Mouse (Mus musculus) mesoderm, embryonic 11.5 days (tissue): ENCODE data around the gene Foxp2.

Experiments
- DNase-seq: peaks from one replicate; pipeline ENCODE4 v3.0.0-alpha.2; 2012; ENCODE audit warnings: low read depth, low spot score

Gene Foxp2

DNA sequence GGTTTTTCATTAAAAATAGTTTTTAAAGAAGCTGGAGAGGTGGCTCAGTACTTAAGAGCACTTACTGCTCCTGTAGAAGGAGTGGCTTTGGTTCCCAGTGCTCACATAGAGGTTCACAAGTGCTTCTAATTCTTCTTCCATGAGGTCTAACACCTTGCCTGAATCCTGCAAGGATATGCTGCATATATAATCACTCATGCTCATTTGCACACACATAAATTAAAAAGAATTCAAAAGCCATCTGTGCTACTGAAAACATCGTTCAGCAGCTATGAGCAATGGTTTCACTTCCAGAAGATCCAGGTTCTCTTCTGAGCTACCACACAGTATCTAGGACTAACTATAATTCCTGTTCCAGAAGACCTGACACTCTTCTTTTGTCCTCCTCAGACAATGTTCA, 200.4 kb downstream of the Foxp2 start:
- DNase-seq: no peak

DNA sequence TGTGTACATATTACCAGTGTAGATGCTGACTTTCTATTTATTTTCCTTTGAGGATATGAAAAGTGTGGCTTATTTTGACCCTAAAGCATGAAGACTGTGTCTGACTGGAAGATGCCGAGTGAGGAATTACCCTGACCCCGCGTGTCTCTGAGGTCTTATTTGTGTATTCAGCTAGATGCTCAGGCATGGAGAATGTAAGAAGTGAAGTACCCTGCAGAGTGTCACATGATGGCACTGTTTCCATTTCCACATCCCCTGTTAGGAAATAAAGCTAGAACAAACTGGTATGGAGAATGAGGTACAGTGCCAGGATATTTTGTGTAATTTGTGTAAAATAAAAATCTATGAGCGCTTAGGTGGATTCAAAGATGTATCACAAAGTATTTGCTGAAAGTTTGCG, 219.8 kb downstream of the Foxp2 start:
- no peak for DNase-seq

DNA sequence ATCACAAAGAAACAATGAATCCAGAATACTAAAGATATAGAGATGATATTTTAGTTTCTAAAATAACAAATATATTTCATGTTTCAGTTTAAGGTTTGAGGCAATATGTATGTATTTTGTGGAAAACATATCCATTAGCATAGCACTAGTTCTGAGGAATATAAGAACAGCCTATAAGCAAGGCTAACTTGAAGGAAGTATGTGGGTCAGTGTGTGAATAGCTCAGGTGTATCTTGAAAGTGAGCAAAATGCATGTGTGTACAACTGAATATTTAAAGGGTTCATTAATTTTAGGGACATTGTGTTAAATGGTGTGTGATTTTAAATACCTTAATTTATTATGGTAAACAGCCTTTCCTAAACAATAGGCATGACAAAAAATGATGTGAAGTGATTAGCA, 220.2 kb downstream of the Foxp2 start:
- no peak for DNase-seq

DNA sequence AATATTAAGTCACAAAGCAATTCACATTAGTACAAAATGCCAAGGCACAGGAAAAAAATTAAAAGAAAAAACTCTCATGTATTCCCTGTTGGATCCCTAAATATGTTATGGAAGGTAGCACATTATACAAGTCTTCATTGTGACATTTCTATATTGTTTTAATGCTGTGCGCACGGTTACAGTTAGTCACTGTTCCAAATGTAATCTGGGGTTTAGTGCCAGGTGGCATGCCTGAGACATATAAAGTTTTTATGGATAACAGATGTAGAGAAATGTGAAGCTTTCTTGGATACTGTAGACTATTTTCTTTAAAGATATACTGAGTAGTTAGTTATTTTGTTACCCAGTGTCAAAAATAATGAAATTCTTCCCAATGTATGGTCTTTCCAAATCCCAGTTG, 229.0 kb downstream of the Foxp2 start:
- DNase-seq: no peak

DNA sequence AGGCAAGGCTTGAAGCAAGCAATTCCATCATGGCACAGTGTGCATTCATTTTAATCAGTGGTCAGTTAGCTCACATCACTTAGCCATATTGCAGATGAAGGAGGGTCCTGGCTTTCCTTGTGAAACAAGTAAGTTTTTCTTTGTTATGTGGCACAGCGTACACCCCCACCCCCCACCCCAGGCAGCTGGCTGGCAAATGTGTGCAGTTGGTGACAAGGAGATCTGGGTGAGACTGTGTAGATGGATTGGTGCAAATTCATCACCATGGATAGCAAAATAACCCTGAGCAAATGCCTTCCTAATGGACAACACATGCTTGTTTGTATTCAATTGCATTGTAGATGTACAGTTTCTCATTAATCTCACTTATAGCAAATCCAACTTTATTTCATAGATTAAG, 240.9 kb downstream of the Foxp2 start:
- peak; percentile 41 for DNase-seq

DNA sequence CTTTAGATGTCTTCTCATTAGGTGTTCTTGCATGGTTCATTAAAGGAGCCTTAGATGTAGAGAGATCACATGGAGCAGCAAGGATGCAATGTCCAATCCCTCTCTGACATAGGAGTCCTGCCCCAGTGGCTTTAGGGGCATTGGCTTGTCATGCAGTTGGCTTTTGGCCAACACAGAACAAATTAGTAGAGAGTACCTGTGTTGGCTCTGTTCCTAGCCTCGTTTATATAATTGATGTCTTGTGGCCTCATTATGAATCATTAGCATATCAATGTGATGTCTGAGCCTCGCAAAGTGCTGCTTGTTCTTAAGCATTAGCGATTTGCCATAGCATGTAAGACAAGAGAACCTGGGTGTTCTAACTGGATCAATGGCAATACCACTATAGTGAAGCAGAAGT, 250.5 kb downstream of the Foxp2 start:
- DNase-seq: no peak

DNA sequence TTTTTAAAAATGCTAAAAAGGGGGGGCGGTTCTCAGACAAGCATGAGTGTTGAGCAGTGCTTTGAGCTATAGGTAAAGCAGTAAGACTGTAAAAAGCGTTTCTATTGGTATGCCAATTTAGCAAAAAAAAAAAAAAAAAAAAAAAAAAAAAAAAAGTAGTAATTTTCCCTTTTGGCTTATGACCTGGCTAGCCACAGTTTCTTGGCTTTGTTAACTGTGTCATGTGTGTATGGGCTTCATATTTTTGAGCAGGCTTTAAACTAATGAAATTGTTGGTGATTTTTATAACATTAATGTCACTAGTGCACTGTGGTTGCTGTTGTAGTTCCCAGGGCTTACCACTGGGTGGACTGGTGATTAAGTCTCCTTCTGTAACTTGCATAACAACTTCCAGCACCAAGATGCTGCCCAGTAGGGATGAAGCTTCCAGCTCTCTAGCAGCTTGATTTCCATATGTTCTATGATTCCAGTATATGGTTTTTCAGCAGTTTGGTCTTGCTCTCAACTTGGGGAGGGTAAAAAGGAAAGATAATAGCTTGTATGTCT, 262.4 kb downstream of the Foxp2 start:
- no peak for DNase-seq

DNA sequence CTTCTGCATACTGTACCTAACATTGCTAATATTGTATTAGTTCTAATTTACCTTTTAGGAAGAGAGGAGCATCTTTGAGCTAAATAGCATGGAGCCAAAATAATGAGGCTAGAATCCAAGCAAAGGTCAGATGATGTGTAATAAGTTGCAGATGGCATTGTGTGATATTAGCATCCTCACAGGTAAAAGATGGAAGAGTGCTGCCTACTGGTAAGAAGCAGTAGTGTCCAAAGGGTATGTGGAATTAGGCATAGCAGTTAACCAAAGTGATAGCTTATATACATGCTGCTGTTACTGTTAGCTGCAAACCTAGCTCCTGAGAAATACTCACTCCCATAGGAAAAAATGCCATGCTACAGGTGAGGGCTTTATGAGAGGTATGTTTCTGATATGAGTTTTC, 275.6 kb downstream of the Foxp2 start:
- no peak for DNase-seq

DNA sequence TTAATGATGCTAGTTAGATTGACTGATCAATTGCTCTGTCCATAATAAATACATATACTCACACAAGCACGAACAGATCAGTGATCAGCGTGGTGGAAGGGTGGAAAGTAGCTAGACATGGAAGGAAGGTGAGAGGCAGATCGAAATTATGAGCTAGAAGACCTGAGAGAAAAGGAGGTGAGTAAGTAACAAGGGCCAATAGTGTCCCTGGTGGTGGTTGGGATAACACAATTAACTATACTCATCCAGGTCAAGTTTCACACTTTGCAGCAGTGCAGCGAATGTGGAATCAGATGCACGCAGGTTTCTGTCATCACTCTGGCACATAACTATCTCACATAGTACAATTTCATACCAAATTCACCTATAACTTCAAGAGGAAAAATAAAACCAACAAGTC, 291.7 kb downstream of the Foxp2 start:
- no peak for DNase-seq

DNA sequence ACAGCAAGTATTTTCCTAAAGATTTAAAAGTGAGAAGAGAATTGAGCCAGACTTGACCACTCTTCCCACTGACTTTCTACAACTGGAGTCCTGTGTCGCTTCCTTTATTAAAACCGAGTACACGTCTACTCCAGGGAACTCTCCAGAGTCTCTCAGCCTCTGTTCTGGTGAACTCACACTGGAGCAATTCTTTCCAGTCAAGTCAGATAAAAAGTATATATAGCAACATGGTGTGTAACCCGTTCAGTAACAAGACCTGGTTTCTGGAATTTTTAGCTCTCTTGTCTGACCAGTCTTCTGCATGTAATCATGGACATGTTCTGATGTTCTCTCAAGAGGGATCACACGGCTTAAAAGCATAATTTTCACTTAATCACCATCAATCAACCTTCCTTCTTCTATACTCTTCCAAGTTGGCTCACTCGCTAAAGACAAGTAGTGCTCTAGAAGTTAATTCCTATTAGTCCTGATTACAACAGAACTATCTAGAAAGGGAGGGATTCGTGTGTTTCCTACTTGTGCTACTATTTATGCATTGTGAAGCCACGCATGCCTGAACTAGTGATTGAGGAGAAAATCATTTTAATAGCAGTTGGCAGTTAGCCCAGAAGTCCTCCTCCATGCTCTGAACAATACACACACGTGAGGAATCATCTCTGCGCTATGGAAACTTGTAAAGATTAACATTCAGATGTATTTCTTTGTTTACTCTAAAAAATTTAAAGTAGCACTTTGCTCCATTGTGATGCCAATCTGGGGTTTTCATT, 341.2 kb downstream of the Foxp2 start:
- no peak for DNase-seq

DNA sequence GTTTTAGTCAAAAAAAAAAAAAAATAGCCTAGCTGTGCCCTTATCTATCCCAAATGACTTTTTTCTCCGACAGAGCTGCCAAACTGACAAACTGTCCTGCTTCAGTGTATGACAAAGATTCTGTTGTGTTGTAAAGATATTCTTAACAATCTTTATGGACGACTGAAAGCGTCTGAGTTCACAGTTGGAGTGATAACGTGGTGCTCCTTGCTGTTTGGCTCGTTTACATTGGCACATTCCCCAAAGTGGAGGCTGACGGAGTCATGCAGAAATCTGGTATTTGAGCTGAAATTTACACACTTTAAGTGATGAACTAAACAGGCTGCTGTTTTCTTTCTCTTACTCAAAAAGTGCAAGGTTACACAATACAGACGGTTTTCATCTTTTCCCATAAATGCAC, 356.2 kb downstream of the Foxp2 start:
- peak; percentile 34 for DNase-seq

DNA sequence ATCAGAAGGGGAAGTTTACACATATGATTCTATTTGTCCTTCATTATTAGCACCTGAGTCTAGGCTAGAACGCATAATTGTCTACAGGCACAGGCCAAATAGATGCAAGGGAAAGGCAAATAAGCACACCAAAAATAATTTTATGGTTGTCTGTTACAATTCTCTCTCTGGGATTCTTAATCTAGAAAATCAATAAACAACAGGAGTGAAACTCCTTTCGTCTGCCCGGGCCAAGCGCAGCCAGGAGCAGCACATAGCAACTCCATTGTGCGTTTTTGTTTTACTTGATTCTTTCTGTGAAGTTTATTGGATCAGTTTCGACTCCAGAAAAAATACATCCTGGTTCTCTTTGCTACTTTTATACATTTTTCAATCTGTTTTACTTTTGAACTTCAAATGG, 356.7 kb downstream of the Foxp2 start:
- no peak for DNase-seq

DNA sequence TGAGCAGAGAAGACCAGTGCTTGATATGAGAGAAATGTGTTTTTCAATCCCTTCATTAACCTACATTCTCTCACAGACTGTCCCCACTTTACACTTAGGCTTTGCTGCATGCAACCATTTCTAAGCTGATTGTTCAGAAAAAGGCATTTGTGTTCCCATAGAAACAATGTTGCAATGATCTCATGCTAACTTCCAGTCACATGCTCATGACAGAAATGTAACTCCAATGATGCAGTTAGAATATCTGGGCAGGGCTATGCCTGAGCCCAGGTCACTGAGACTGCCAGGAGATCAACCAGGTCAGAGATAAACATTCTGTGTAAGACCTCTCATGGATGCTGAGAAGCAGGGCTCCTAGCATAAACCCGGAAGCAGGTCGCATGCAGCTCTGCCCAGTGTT, 367.0 kb downstream of the Foxp2 start:
- no peak for DNase-seq

DNA sequence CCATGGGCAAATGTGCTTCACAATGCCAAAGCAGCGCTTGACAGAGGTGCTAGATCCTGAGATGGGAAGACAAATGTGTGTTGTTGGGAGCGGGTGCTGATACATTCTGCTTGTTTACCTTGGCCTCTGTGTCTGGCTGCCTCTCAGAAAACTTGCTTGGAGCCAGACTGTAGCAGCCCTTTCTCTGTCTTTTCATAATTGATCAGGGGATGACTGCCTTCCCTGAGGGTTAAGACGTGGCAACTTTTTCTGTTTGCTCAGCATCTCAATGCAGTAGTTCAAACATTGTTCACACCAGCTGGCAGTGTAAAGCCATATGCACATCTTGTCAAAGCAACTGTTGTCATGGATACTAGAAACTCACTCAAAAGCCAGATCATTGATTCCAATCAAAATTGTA, 384.1 kb downstream of the Foxp2 start:
- no peak for DNase-seq

DNA sequence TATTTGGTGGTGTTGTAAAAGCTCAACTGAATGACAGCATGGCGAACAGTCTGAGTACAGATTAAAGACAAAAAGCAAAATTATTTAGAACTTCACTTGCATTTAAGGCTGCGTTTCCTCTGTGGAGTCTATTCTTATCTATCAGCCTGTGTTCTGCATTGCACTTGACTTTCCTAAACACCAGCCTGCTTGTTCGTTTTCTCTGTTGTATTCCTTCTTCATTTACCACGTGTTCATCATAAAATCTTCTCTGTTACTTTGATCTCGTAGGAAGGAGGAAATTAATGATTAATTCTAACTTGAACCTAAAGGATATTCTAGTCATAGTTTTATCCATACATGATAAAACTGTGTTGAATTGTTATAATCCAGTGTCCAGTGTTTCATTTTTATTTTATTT, 392.9 kb downstream of the Foxp2 start:
- DNase-seq: no peak

DNA sequence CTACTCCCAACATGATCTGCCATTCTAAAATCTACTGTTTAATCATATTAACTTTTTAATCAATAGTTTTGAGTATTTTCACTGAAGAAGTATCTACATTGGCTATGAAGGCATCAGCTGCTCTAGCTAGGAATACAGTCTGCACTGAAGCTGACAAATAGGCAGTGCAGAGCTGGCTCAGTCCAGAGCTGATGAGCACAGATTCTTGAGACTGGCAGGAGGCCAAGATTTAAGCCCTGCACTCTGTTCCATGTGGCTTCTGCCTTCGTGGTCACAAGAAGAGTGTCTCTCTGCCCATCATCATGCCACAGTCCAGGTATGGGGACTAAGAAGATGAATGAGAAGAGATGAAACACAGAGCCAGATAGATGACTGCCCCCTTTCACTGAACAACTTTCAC, 398.1 kb downstream of the Foxp2 start:
- DNase-seq: no peak

DNA sequence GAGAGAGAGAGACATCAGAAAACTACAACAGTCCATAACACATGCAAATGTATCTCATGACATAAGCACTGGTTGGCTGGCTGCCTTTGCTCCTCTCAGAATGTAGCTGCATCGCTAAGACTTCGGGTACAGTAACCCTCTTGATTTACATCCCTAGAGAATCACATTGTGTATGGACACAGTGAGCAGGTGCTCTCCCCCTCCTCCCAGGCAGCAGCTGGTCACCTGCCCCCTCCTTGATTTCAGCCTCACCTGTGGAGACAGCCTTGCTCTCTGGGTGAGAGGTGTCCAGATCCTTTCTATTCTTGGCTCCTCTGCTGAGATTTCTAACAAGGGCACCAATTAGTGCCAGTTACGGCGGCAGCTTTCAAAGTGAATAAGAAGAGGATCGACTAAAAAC, 409.5 kb downstream of the Foxp2 start:
- no peak for DNase-seq

DNA sequence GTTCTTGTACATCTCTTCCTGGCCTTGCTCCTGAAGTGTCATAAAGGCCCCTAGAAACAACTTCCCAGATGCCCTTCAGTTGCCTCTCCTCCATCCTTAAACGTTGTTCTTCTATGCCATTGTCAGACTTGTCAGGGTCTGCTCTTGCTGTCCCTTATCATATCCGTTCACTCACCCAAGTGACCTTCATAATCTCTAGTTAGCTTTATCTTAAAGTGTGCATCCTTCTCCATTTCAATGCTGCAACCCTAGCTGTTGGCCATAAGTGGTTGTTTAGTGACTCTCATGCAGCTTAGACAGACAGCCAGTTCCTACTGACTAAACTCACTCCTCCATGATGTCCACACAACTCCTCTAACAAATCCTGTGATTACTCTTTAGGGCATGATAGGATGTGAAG, 415.8 kb downstream of the Foxp2 start:
- no peak for DNase-seq

DNA sequence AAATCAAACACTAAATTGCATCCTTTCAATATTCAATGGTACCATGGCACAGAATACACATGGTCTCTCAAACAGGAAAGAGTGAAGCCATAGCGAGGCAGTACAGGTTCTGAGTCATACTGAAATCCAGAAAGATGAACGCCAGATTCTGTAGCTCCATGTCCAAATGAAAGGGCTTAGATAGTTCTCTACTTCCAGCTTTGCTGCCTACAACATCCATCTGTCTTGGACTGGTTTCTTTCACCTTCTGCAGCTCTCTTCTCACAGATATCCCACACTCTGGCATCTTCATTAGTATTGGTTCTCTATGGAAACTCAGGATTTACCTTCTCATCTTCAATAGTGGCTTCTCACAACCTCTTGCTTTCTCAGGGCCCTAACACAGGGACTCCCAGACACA, 417.2 kb downstream of the Foxp2 start:
- DNase-seq: no peak

DNA sequence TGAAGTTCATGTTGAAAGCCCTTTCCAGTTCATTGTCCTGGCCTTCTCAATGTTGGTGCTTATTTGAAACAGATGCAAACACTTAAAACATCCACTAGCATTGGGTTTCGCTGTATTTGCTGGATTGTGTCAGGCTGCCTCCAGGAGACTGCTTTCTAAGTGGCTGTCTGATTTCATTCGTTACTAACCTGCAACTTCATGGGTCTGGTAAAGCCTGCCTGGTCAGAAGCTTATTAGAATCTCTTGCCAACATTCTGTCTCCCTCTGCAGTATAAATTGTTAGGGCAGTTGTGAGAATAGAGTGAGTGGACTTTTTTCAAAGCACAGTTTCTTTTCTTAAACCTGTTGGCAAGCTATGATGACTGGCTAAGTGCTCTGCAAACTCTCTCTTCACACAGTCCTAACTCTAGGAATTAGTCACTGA, 420.4 kb downstream of the Foxp2 start:
- peak; percentile 14 for DNase-seq

DNA sequence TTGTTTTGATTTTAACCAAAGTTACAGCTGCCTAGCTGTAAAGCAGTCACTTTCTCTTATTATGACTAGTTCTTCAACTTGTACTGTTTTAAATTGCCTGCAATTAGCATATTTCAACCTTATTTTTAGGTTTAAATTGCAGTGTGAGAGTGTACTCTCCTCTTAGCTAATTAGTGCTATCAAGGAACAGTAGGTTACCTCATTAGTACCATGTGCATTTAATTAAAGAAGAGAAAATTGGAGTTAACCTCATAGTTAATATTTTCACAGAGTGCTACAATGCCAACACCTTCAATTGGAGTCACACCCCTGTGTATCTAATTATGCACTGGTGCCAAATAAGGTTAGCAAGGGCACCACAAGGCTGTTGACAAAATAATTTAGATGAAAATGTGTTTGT, 421.9 kb downstream of the Foxp2 start:
- no peak for DNase-seq

DNA sequence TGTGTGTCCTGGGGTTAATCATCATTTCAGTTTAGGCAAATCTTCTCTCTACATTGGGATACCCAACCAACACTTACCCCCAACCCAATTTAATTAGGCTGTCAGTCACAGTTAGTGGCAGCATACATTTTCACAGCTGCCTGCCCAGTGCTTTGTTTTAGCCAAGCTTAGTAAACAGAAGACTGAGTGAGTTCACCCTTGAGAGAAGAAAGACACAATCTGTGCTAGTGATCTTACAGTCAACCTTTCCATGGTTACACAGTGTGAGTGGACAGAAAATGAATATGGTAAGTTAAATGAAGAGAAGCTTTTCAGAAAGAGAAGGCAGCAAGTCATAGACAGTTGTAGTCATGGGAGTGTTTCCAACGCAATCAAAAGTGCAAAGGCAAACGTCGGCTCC, 446.6 kb downstream of the Foxp2 start:
- no peak for DNase-seq

DNA sequence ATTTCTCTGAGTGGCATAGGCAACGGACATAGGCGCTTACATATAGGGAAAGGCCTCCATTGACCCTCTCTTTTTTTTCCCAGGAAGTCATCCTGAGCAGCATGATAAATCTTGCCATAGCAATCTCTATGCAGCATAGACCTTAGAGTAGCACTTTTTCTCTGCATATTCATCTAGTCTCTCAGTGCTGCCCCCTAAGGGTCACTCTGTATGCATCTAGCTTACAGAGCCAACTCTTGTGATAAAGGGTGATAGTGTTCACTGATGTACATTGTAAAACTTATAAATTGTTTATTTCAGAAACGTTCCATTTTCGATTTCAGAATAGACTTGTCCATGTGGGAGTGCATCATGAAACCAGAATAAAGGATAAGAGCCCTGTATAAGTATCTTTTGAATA, 454.7 kb downstream of the Foxp2 start:
- DNase-seq: no peak

DNA sequence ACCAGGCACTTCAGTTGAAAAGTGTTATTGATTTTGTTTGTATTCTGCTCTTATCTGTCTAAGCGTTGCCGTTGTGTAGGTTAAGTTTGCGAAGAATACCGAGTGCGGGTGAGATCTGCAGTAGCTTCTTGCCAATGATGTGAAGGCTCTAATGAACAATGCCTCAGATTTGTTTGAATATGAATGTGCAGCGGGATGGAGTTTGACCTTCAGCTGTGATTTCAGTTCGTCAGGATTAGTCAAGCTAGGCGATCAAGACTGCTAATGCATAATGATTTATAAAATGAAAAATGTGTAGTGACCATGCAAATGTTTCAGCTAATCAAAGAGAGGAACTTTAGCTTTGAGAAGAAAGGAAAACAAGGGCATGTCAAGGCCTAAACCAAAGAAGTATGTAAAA, 469.1 kb downstream of the Foxp2 start:
- DNase-seq: no peak
